Mouse (Mus musculus) spleen, postnatal 0 days (tissue): ENCODE measurements around the gene Ikbip. TPM values are rescaled to one million over a fixed set of nuclear protein-coding genes. Genes with fewer than 3 reads are reported as not detected.

ENCODE experiments used
- polyA plus RNA-seq: library from polyadenylated mRNA; unstranded; fragments of >200 nt; fragmentation: Nextera tagmentation; extraction: Ambion mirVana; gene quantifications from 2 replicates; pipeline ENCODE4 v1.2.1, GENCODE M21; 2015

The Ikbip gene
- 17.6 and 19.0 TPM in 2 replicates for polyA plus RNA-seq

DNA sequence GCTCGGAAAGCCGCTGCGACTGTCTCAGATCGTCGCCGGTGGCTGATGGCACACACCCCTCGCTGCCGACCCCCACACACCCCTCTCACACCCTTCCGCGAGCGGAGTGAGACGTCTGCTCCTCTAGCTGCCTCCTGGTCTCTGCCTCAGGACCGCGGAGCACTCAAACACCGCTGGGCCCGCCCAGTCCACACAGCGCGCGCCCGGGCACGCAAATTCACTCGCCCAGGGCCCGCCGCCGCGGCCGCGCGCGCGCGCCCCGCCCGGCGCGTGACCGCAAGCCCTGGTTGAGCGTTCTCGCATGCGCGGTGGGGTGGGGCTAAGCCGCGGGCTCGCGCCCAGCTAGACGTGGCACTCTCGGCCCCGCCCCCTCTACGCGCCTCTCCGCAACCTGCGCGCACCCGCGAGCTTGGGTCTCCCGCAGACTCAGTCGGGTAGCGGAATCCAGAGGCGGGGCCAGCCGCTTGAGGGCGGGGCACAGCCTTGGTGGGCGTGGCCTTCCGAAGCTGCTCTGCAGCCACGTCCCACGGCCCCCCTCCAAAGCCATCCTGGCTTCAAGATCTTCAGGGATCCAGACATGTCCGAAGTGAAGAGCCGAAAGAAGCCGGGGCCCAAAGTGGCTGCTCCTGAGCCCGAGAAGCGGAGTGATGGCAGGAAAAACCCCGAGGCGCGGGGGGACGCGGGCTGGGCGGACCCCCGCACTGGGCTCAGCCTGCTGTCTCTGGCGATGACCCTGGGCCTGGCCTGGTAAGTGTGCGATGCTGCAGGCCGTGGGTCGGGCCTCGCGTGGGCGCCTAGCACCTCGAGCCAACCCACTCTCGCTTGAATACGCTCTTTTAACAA lies at the start of gene Ikbip, which contains the start of gene Apaf1:
Gene Ikbip, plus strand, starts transcription at position 391 of the 843 bp plus-strand sequence.
Gene Apaf1, minus strand, starts transcription at position 221 of the 843 bp plus-strand sequence.

GRCm38 (mm10) chr10:91123828-91124822 lies 41.4 kb downstream of the Ikbip start, which contains the start of gene Slc25a3:
TSS of gene Slc25a3 (minus strand) at chr10:91124059.

Other genes starting within 250 kb of the Ikbip start
- 17.7 and 18.3 TPM in 2 replicates for gene Apaf1, start 170 bp upstream of the Ikbip start, polyA plus RNA-seq
- 296 and 303 TPM in 2 replicates for gene Slc25a3, start 41.1 kb downstream of the Ikbip start, polyA plus RNA-seq
- 170 and 178 TPM in 2 replicates for gene Tmpo, start 98.4 kb downstream of the Ikbip start, polyA plus RNA-seq